In genomic region chr16:80272291-80273123, GRCm38 (mm10) we compare ENCODE assay signal across 11 mouse cellular contexts.
DNase-seq lines count a peak whose midpoint lies in the region; ATAC-seq and TF ChIP-seq lines count a peak whose summit lies in the region.
"Had no signal": no experiment of that assay in that cellular context is flagged by ENCODE, and none has a peak within 500 bp of the region (broad histone marks: within the 10 kb centered on the region; RNA-seq: fewer than 3 reads in every experiment).

No protein-coding gene starts in this region.

- no peak for DNase-seq in liver, postnatal 0 days
- peak; percentile 40 for DNase-seq in hindbrain, postnatal 0 days (ENCODE audit: low spot score)
- DNase-seq in B cell, adult 2 months: no peak
- no peak for DNase-seq in left cerebral cortex, adult 2 months (ENCODE audit: extremely low spot score in 1 of 2, low spot score in 2 of 2)
- DNase-seq in heart, adult 9 months (ENCODE audit: low spot score in 2 of 2): no peak
- DNase-seq: kidney, postnatal 25 days; thymus, postnatal 14 days had no signal

- H3K36me3 ChIP-seq in liver, postnatal 0 days (replicated peaks; ENCODE audit: insufficient read depth, low read length): no peaks in the 10 kb centered on the region
- no peaks in the 10 kb centered on the region for H3K36me3 ChIP-seq in liver, embryonic 12.5 days
- H3K36me3 ChIP-seq in forebrain, embryonic 12.5 days (replicated peaks): no peaks in the 10 kb centered on the region
- no peaks in the 10 kb centered on the region for H3K36me3 ChIP-seq in hindbrain, postnatal 0 days (ENCODE audit: insufficient read depth, low read length)
- H3K36me3 ChIP-seq in neural tube, embryonic 14.5 days (ENCODE audit: control insufficient read depth, insufficient read depth, low read length): no peaks in the 10 kb centered on the region

- H3K4me1 ChIP-seq in liver, postnatal 0 days (ENCODE audit: insufficient read depth): no peaks in the 10 kb centered on the region
- no peaks in the 10 kb centered on the region for H3K4me1 ChIP-seq in liver, embryonic 12.5 days
- H3K4me1 ChIP-seq in forebrain, embryonic 12.5 days: no peaks in the 10 kb centered on the region
- no peaks in the 10 kb centered on the region for H3K4me1 ChIP-seq in hindbrain, postnatal 0 days (ENCODE audit: insufficient read depth, low read length)
- no peaks in the 10 kb centered on the region for H3K4me1 ChIP-seq in neural tube, embryonic 14.5 days (ENCODE audit: control insufficient read depth, insufficient read depth, low read length)

- H3K4me3 ChIP-seq in liver, postnatal 0 days (ENCODE audit: low read depth, low read length): no peak overlapping the region
- H3K4me3 ChIP-seq in liver, embryonic 12.5 days: no peak overlapping the region
- H3K4me3 ChIP-seq in forebrain, embryonic 12.5 days (replicated peaks): no peak overlapping the region
- no peak overlapping the region for H3K4me3 ChIP-seq in hindbrain, postnatal 0 days (ENCODE audit: low read length)
- no peak overlapping the region for H3K4me3 ChIP-seq in neural tube, embryonic 14.5 days (ENCODE audit: low read depth, low read length)
- H3K4me3 ChIP-seq in left cerebral cortex, adult 2 months: no peak overlapping the region

- no peak for TF ChIP-seq CTCF in liver, postnatal 0 days (IDR thresholded peaks at IDR 0.05; ENCODE audit: low read depth)
- no peak for TF ChIP-seq CTCF in hindbrain, postnatal 0 days (IDR thresholded peaks at IDR 0.05; ENCODE audit: low read depth)
- TF ChIP-seq CTCF in left cerebral cortex, adult 2 months (IDR thresholded peaks at IDR 0.05): no peak

- WGBS in liver, postnatal 0 days (ENCODE audit: insufficient replicate concordance): 65% methylated on average over 5 of the region's 5 CpGs
- 64% methylated on average over 5 of the region's 5 CpGs for WGBS in liver, embryonic 12.5 days (ENCODE audit: insufficient replicate concordance)
- 76% methylated on average over 5 of the region's 5 CpGs for WGBS in forebrain, embryonic 12.5 days
- 56% methylated on average over 5 of the region's 5 CpGs for WGBS in hindbrain, postnatal 0 days
- WGBS in neural tube, embryonic 14.5 days: 55% methylated on average over 5 of the region's 5 CpGs

- no peak overlapping the region for H3K9ac ChIP-seq in liver, postnatal 0 days (replicated peaks)
- no peak overlapping the region for H3K9ac ChIP-seq in liver, embryonic 12.5 days
- H3K9ac ChIP-seq in forebrain, embryonic 12.5 days: no peak overlapping the region
- H3K9ac ChIP-seq in hindbrain, postnatal 0 days (replicated peaks; ENCODE audit: low read length): no peak overlapping the region
- H3K9ac ChIP-seq in neural tube, embryonic 14.5 days (replicated peaks; ENCODE audit: low read depth, low read length): no peak overlapping the region

- TF ChIP-seq EP300 in liver, postnatal 0 days (IDR thresholded peaks at IDR 0.05; ENCODE audit: low read depth): no peak

- peak; percentile 62 for ATAC-seq in liver, postnatal 0 days
- ATAC-seq in liver, embryonic 12.5 days: no peak
- peak; percentile 72 for ATAC-seq in forebrain, embryonic 12.5 days (ENCODE audit: low FRiP score)
- peak; percentile 70; the same call in 1 of the 2 replicates for ATAC-seq in hindbrain, postnatal 0 days
- peak; percentile 75 for ATAC-seq in neural tube, embryonic 14.5 days (ENCODE audit: low read depth)

- H3K4me2 ChIP-seq in liver, postnatal 0 days (ENCODE audit: low read depth, low read length): no peak overlapping the region
- no peak overlapping the region for H3K4me2 ChIP-seq in liver, embryonic 12.5 days
- H3K4me2 ChIP-seq in forebrain, embryonic 12.5 days: no peak overlapping the region
- no peak overlapping the region for H3K4me2 ChIP-seq in hindbrain, postnatal 0 days (ENCODE audit: low read depth, low read length)
- no peak overlapping the region for H3K4me2 ChIP-seq in neural tube, embryonic 14.5 days (ENCODE audit: low read depth, low read length)

- H3K27ac ChIP-seq in liver, postnatal 0 days (ENCODE audit: low read depth): no peak overlapping the region
- no peak overlapping the region for H3K27ac ChIP-seq in liver, embryonic 12.5 days
- no peak overlapping the region for H3K27ac ChIP-seq in forebrain, embryonic 12.5 days
- no peak overlapping the region for H3K27ac ChIP-seq in hindbrain, postnatal 0 days
- no peak overlapping the region for H3K27ac ChIP-seq in neural tube, embryonic 14.5 days (ENCODE audit: low read depth, low read length)
- H3K27ac ChIP-seq in left cerebral cortex, adult 2 months: no peak overlapping the region
- H3K27ac ChIP-seq: macrophage had no signal

- H3K27me3 ChIP-seq in liver, postnatal 0 days (ENCODE audit: insufficient read depth, low read length): no peaks in the 10 kb centered on the region
- H3K27me3 ChIP-seq in liver, embryonic 12.5 days (replicated peaks): no peaks in the 10 kb centered on the region
- no peaks in the 10 kb centered on the region for H3K27me3 ChIP-seq in forebrain, embryonic 12.5 days
- no peaks in the 10 kb centered on the region for H3K27me3 ChIP-seq in hindbrain, postnatal 0 days (ENCODE audit: insufficient read depth, low read length)
- no peaks in the 10 kb centered on the region for H3K27me3 ChIP-seq in neural tube, embryonic 14.5 days (ENCODE audit: control insufficient read depth, insufficient read depth, low read length)

- intact Hi-C loops in left cerebral cortex, adult 2 months (cut with DNase I): no loop called here

- H3K9me3 ChIP-seq in liver, postnatal 0 days (ENCODE audit: low read length): no peaks in the 10 kb centered on the region
- no peaks in the 10 kb centered on the region for H3K9me3 ChIP-seq in liver, embryonic 12.5 days (replicated peaks)
- H3K9me3 ChIP-seq in forebrain, embryonic 12.5 days: no peaks in the 10 kb centered on the region
- no peaks in the 10 kb centered on the region for H3K9me3 ChIP-seq in hindbrain, postnatal 0 days (ENCODE audit: low read length)
- no peaks in the 10 kb centered on the region for H3K9me3 ChIP-seq in neural tube, embryonic 14.5 days (ENCODE audit: control insufficient read depth, low read length)
